Mouse (Mus musculus) liver, adult 10 weeks (tissue): ENCODE data around the gene Ifi27l2a. TPM values are rescaled to one million over a fixed set of nuclear protein-coding genes. Genes with fewer than 3 reads are reported as not detected.

ENCODE experiments used
- polyA plus RNA-seq: library from polyadenylated mRNA; stranded (reverse); fragments of 350-450 nt; fragmentation: Illumina TruSeq; extraction: RNeasy Lipid Tissue Mini Kit (QIAGEN cat#74804); gene quantifications from one replicate; pipeline ENCODE4 v1.2.3, GENCODE M21; 2014; ENCODE audit warnings: low read depth, low replicate concordance

Ifi27l2a gene
- polyA plus RNA-seq, result 1.6 TPM

GRCm38 (mm10) chr12:103443524-103443923, at the start of gene Ifi27l2a:
Gene Ifi27l2a (minus strand): TSS chr12:103443680.

GRCm38 (mm10) chr12:103457140-103457539, 13.7 kb upstream of the Ifi27l2a start, which contains the start of gene Ifi27l2b:
Gene Ifi27l2b (minus strand): TSS chr12:103457223.

GRCm38 (mm10) chr12:103433986-103434731, 9.3 kb downstream of the Ifi27l2a start, which contains the start of gene Ifi27:
Gene Ifi27 (plus strand): TSS chr12:103434211.

GRCm38 (mm10) chr12:103425729-103426470, 17.6 kb downstream of the Ifi27l2a start, which contains the start of gene Ddx24:
Gene Ddx24 (minus strand): TSS chr12:103425830.

GRCm38 (mm10) chr12:103407720-103408119, 35.8 kb downstream of the Ifi27l2a start, which contains the start of gene 9330161L09Rik:
Gene 9330161L09Rik (minus strand): TSS chr12:103407820.

Other genes with a start within 250 kb of the Ifi27l2a start
- gene Prima1, start 201.5 kb downstream of the Ifi27l2a start, polyA plus RNA-seq, result not detected
- not detected for gene Fam181a, start 132.7 kb downstream of the Ifi27l2a start, polyA plus RNA-seq
- gene Asb2, start 87.7 kb downstream of the Ifi27l2a start, polyA plus RNA-seq, result not detected
- 0.74 TPM for gene Otub2, start 55.0 kb downstream of the Ifi27l2a start, polyA plus RNA-seq
- gene 9330161L09Rik, start 35.9 kb downstream of the Ifi27l2a start, polyA plus RNA-seq, result not detected
- gene Ddx24, start 17.9 kb downstream of the Ifi27l2a start, polyA plus RNA-seq, result 9.5 TPM
- 45.8 TPM for gene Ifi27, start 9.5 kb downstream of the Ifi27l2a start, polyA plus RNA-seq
- gene Ifi27l2b, start 13.5 kb upstream of the Ifi27l2a start, polyA plus RNA-seq, result 3.4 TPM
- gene Ppp4r4, start 88.6 kb upstream of the Ifi27l2a start, polyA plus RNA-seq, result 9.8 TPM
- gene Serpina10, start 187.8 kb upstream of the Ifi27l2a start, polyA plus RNA-seq, result 69.6 TPM
- gene Serpina6, start 213.5 kb upstream of the Ifi27l2a start, polyA plus RNA-seq, result 309 TPM
- not detected for gene Serpina16, start 232.5 kb upstream of the Ifi27l2a start, polyA plus RNA-seq